Mouse (Mus musculus) heart, embryonic 13.5 days (tissue): ENCODE data around the gene Plaa. TPM values are rescaled to one million over a fixed set of nuclear protein-coding genes. Genes with fewer than 3 reads are reported as not detected.

Experiments used
- ATAC-seq: fragments of 200-750 bp; cut with Nextera tagmentation; 2 replicates; pipeline ENCODE4 v1.8.0; 2017; ENCODE audit warnings: moderate TSS enrichment; ENCODE audit not compliant: insufficient number of reproducible peaks, low FRiP score, low TSS enrichment; ENCODE audit errors: extremely low read depth
- H3K27ac ChIP-seq: fragments of 300-500 bp; sonication (generic); replicated peaks from 2 replicates; pipeline ENCODE4 v1.5.1; 2015; ENCODE audit warnings: moderate library complexity, mild to moderate bottlenecking, inconsistent platforms
- H3K27me3 ChIP-seq: fragments of 300-500 bp; sonication (generic); replicated peaks from 2 replicates; pipeline ENCODE4 v1.6.1; 2015; ENCODE audit warnings: mild to moderate bottlenecking, inconsistent platforms
- H3K36me3 ChIP-seq: fragments of 300-500 bp; sonication (generic); 2 replicates; pipeline ENCODE4 v1.6.1; 2015; ENCODE audit warnings: mild to moderate bottlenecking, inconsistent platforms
- H3K4me1 ChIP-seq: fragments of 300-500 bp; sonication (generic); 2 replicates; pipeline ENCODE4 v1.6.1; 2015; ENCODE audit warnings: inconsistent platforms
- H3K4me2 ChIP-seq: fragments of 300-500 bp; sonication (generic); 2 replicates; pipeline ENCODE4 v1.6.1; 2015; ENCODE audit warnings: inconsistent platforms, mild to moderate bottlenecking, moderate library complexity
- H3K4me3 ChIP-seq: fragments of 300-500 bp; sonication (generic); 2 replicates; pipeline ENCODE4 v1.5.1; 2015; ENCODE audit warnings: moderate library complexity, mild to moderate bottlenecking, inconsistent platforms
- H3K9ac ChIP-seq: fragments of 300-500 bp; sonication (generic); 2 replicates; pipeline ENCODE4 v1.6.1; 2015; ENCODE audit warnings: inconsistent platforms, mild to moderate bottlenecking, moderate library complexity
- H3K9me3 ChIP-seq: fragments of 300-500 bp; sonication (generic); 2 replicates; pipeline ENCODE4 v1.6.1; 2016; ENCODE audit warnings: inconsistent platforms
- WGBS: fragments of 180-500 bp; shearing (Covaris S2); methylation state at CpG from one replicate; pipeline ENCODE4 v1.1.7; 2015; ENCODE audit warnings: mixed read lengths; 5-methylcytosine and 5-hydroxymethylcytosine counted together
- polyA plus RNA-seq: library from polyadenylated mRNA; unstranded; fragments of >200 nt; fragmentation: Nextera tagmentation; extraction: Ambion mirVana; gene quantifications from 2 replicates; pipeline ENCODE4 v1.2.1, GENCODE M21; 2015

Gene Plaa
- polyA plus RNA-seq, 1 experiment from 2014 or later, result 47.4 TPM

- Histone ChIP-seq H3K4me3 (peak overlapping the region; percentile 100; the same call in 1 of the 2 replicates), H3K9me3 (no peaks in the 10 kb centered on the region), H3K36me3 (no peaks in the 10 kb centered on the region), H3K4me1 (peaks cover 25% of the 10 kb centered on the region), H3K27me3 (no peaks in the 10 kb centered on the region), H3K4me2 (peak overlapping the region; percentile 80), H3K9ac (no peak overlapping the region), H3K27ac (no peak overlapping the region)
- ATAC-seq, result no peak
- WGBS, result 83% methylated on average over 4 of the region's 4 CpGs
Observed at GRCm38 (mm10) chr4:94601395-94601794, 1.6 kb downstream of the Plaa start.

DNA sequence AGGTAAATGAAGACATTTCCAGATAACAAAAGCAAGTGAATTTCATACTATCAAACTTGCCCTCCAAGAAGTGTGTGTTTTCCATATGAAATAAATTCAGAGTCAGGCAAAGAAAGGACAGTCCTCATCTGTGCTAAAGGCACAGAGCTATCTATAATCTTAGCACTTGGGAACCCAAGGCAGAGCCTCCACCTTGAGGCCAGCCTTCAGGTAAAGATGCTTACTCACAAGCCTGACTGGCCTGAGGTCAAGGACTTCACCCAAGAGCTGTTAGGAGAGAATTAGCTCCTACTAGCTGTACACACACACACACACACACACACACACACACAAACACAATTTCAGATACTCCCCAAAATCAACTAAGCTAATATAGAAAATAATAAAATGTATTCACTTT, 10.3 kb downstream of the Plaa start:
- Histone ChIP-seq H3K4me1 (peaks cover 22% of the 10 kb centered on the region), H3K9ac (no peak overlapping the region), H3K27me3 (no peaks in the 10 kb centered on the region), H3K36me3 (no peaks in the 10 kb centered on the region), H3K4me2 (no peak overlapping the region), H3K9me3 (no peaks in the 10 kb centered on the region), H3K27ac (no peak overlapping the region), H3K4me3 (no peak overlapping the region)
- ATAC-seq, result no peak

GRCm38 (mm10) chr4:94591765-94592381, 11.2 kb downstream of the Plaa start:
- Histone ChIP-seq H3K9me3 (no peaks in the 10 kb centered on the region), H3K27me3 (no peaks in the 10 kb centered on the region), H3K36me3 (no peaks in the 10 kb centered on the region; the same call in 1 of the 2 replicates), H3K9ac (no peak overlapping the region), H3K27ac (no peak overlapping the region), H3K4me3 (no peak overlapping the region), H3K4me2 (no peak overlapping the region), H3K4me1 (peaks cover 22% of the 10 kb centered on the region)
- 63% methylated on average over 4 of the region's 4 CpGs for WGBS
- no peak for ATAC-seq

- Histone ChIP-seq H3K27me3 (no peaks in the 10 kb centered on the region), H3K36me3 (peaks cover 71% of the 10 kb centered on the region), H3K9me3 (no peaks in the 10 kb centered on the region), H3K9ac (no peak overlapping the region), H3K4me2 (no peak overlapping the region), H3K4me3 (no peak overlapping the region), H3K27ac (no peak overlapping the region), H3K4me1 (no peaks in the 10 kb centered on the region)
- no peak for ATAC-seq
- 88% methylated on average over 4 of the region's 4 CpGs for WGBS
Observed at GRCm38 (mm10) chr4:94572677-94573076, 30.4 kb downstream of the Plaa start.

- Histone ChIP-seq H3K36me3 (peaks cover 19% of the 10 kb centered on the region), H3K4me3 (no peak overlapping the region), H3K27me3 (no peaks in the 10 kb centered on the region), H3K4me1 (no peaks in the 10 kb centered on the region), H3K27ac (no peak overlapping the region), H3K9ac (no peak overlapping the region), H3K4me2 (no peak overlapping the region), H3K9me3 (no peaks in the 10 kb centered on the region)
- ATAC-seq, result no peak
Observed at GRCm38 (mm10) chr4:94564297-94564696, 38.7 kb downstream of the Plaa start.

GRCm38 (mm10) chr4:94561954-94562648, 40.9 kb downstream of the Plaa start:
- peaks cover 6% of the 10 kb centered on the region for H3K36me3 ChIP-seq
- H3K9ac ChIP-seq, result no peak overlapping the region
- H3K27ac ChIP-seq, result no peak overlapping the region
- no peaks in the 10 kb centered on the region for H3K27me3 ChIP-seq
- ATAC-seq, result no peak
- H3K4me2 ChIP-seq, result no peak overlapping the region
- WGBS, result 69% methylated on average over 7 of the region's 7 CpGs
- no peaks in the 10 kb centered on the region for H3K9me3 ChIP-seq
- H3K4me1 ChIP-seq, result no peaks in the 10 kb centered on the region
- no peak overlapping the region for H3K4me3 ChIP-seq

DNA sequence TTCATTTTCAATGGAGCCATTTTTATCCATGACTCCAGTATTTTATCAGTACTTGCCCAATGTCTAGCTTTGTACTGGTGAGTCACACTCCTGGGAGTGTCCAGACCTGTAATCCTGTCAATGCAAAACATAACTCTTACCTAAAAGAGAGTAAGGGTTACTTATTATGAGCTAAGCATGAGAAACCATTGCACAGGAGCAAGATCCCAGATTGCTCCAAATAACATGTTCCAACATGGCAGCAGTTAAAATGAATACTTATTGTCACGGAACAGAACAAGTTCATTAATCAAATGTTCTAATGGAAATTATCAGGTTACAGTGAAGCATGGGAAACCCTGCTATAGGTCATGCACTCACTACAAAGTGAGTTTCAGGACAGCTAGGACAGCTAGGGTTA, 42.7 kb downstream of the Plaa start:
- H3K4me3 ChIP-seq, result no peak overlapping the region
- H3K36me3 ChIP-seq, result no peaks in the 10 kb centered on the region
- H3K9ac ChIP-seq, result no peak overlapping the region
- no peak for ATAC-seq
- 72% methylated on average over 1 of the region's 1 CpGs for WGBS
- H3K9me3 ChIP-seq, result no peaks in the 10 kb centered on the region
- no peak overlapping the region for H3K4me2 ChIP-seq
- H3K27me3 ChIP-seq, result no peaks in the 10 kb centered on the region
- H3K4me1 ChIP-seq, result peaks cover 5% of the 10 kb centered on the region
- H3K27ac ChIP-seq, result no peak overlapping the region

GRCm38 (mm10) chr4:94559266-94559665, 43.8 kb downstream of the Plaa start:
- Histone ChIP-seq H3K4me2 (no peak overlapping the region), H3K27me3 (no peaks in the 10 kb centered on the region), H3K4me1 (peaks cover 10% of the 10 kb centered on the region), H3K4me3 (no peak overlapping the region), H3K36me3 (no peaks in the 10 kb centered on the region), H3K9me3 (no peaks in the 10 kb centered on the region), H3K9ac (no peak overlapping the region), H3K27ac (no peak overlapping the region)
- WGBS, result 66% methylated on average over 2 of the region's 2 CpGs
- no peak for ATAC-seq

- ATAC-seq, result no peak
- WGBS, result 79% methylated on average over 7 of the region's 7 CpGs
- Histone ChIP-seq H3K4me2 (peak overlapping the region; percentile 75), H3K36me3 (no peaks in the 10 kb centered on the region), H3K27me3 (no peaks in the 10 kb centered on the region), H3K27ac (peak overlapping the region; percentile 73; the same call in 1 of the 2 replicates), H3K4me1 (peaks cover 10% of the 10 kb centered on the region), H3K9ac (no peak overlapping the region), H3K9me3 (no peaks in the 10 kb centered on the region), H3K4me3 (peak overlapping the region; percentile 81)
Observed at GRCm38 (mm10) chr4:94557145-94557544, 45.9 kb downstream of the Plaa start.

- peak within 1 kb of the TSS; percentile 92 for H3K9ac ChIP-seq
- ATAC-seq, result peak; percentile 94
- 2% methylated on average over 83 of the region's 83 CpGs for WGBS
- no peaks in the 10 kb centered on the region for H3K9me3 ChIP-seq
- peak within 1 kb of the TSS; percentile 73 for H3K27ac ChIP-seq
- no peaks in the 10 kb centered on the region for H3K36me3 ChIP-seq
- peak within 1 kb of the TSS; percentile 75 for H3K4me2 ChIP-seq
- H3K4me3 ChIP-seq, result peak within 1 kb of the TSS; percentile 81
- H3K4me1 ChIP-seq, result peaks cover 10% of the 10 kb centered on the region
- no peaks in the 10 kb centered on the region for H3K27me3 ChIP-seq
Observed at GRCm38 (mm10) chr4:94556265-94557054, 46.6 kb downstream of the Plaa start, which contains the start of the genes Gm10306 and Caap1. Gene Gm10306 (plus strand): TSS chr4:94556546. Gene Caap1 (minus strand): TSS chr4:94556796.

DNA sequence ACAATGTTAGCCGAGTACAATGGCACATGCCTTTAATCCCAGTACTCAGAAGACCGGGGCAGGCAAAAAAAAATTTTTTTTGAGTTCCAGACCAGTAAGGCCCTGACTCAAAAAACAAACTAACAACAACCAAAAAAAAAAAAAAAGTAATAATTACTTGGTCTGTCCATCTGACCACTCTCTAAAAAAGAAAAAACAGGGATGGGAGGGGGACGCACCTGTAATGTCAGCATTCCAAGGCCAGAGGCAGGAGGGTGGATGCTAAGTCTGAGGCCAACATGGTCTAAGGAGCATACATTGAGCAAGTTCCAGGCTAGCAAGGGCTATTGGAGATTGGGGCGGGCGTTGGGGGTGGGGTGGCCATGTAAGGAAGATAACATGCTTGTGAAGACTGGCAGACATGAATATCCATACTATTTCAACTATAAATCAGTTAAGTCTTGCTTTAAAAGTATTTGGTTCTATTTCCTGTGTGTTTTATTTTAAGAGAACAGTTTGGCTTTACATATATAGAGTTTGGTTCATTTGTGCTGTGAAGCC, 48.0 kb downstream of the Plaa start:
- peak overlapping the region; percentile 75 for H3K4me2 ChIP-seq
- no peaks in the 10 kb centered on the region for H3K9me3 ChIP-seq
- no peak overlapping the region for H3K27ac ChIP-seq
- no peaks in the 10 kb centered on the region for H3K27me3 ChIP-seq
- H3K36me3 ChIP-seq, result peaks cover 2% of the 10 kb centered on the region; the same call in 1 of the 2 replicates
- no peak for ATAC-seq
- peaks cover 10% of the 10 kb centered on the region for H3K4me1 ChIP-seq
- peak overlapping the region; percentile 81 for H3K4me3 ChIP-seq
- no peak overlapping the region for H3K9ac ChIP-seq
- 80% methylated on average over 5 of the region's 5 CpGs for WGBS
